In genomic region chrX:12298609-12299008, GRCm38 (mm10) we compare ENCODE assay signal across 19 mouse cellular contexts.
"Had no signal": no experiment of that assay in that cellular context is flagged by ENCODE, and none has a peak within 500 bp of the region (broad histone marks: within the 10 kb centered on the region; RNA-seq: fewer than 3 reads in every experiment).

No protein-coding gene starts in this region.

- DNase-seq: kidney, adult 18-20 months; kidney, adult 9 months; kidney, postnatal 14 days; kidney, postnatal 4 days; left cerebral cortex, postnatal 4 days; liver, postnatal 0 days; lung, embryonic 14.5 days; thymus, adult 18-20 months; thymus, postnatal 36 days had no signal

- H3K27me3 ChIP-seq: limb, embryonic 15.5 days; midbrain, embryonic 15.5 days had no signal

- H3K9ac ChIP-seq: limb, embryonic 12.5 days; limb, embryonic 15.5 days; liver, embryonic 14.5 days; liver, postnatal 0 days; lung, embryonic 14.5 days; midbrain, embryonic 12.5 days; midbrain, embryonic 15.5 days; neural tube, embryonic 12.5 days; neural tube, embryonic 15.5 days had no signal

- H3K9me3 ChIP-seq: limb, embryonic 12.5 days; limb, embryonic 15.5 days; midbrain, embryonic 12.5 days; midbrain, embryonic 15.5 days; neural tube, embryonic 12.5 days; neural tube, embryonic 15.5 days had no signal

- H3K4me3 ChIP-seq: limb, embryonic 12.5 days; limb, embryonic 15.5 days; midbrain, embryonic 12.5 days; midbrain, embryonic 15.5 days; neural tube, embryonic 12.5 days; neural tube, embryonic 15.5 days had no signal

- H3K4me1 ChIP-seq: midbrain, embryonic 12.5 days; neural tube, embryonic 12.5 days; neural tube, embryonic 15.5 days had no signal

- H3K4me2 ChIP-seq: limb, embryonic 12.5 days; limb, embryonic 15.5 days; liver, embryonic 11.5 days; lung, embryonic 14.5 days; midbrain, embryonic 12.5 days; midbrain, embryonic 15.5 days; neural tube, embryonic 12.5 days; neural tube, embryonic 15.5 days had no signal

- H3K27ac ChIP-seq: limb, embryonic 12.5 days; limb, embryonic 15.5 days; liver, embryonic 14.5 days; macrophage; midbrain, embryonic 12.5 days; midbrain, embryonic 15.5 days; neural tube, embryonic 12.5 days; neural tube, embryonic 15.5 days had no signal

- H3K36me3 ChIP-seq: limb, embryonic 12.5 days; limb, embryonic 15.5 days; midbrain, embryonic 12.5 days; midbrain, embryonic 15.5 days; neural tube, embryonic 12.5 days; neural tube, embryonic 15.5 days had no signal

- ATAC-seq: liver, postnatal 0 days; lung, postnatal 0 days; midbrain, embryonic 15.5 days had no signal
